Mouse (Mus musculus) heart, embryonic 16.5 days (tissue): ENCODE results near the gene Tpo. TPM values are rescaled to one million over a fixed set of nuclear protein-coding genes. Genes with fewer than 3 reads are reported as not detected.

Source experiments
- ATAC-seq: fragments of 200-750 bp; cut with Nextera tagmentation; replicated peaks from 2 replicates; pipeline ENCODE4 v1.8.0; 2017; ENCODE audit warnings: moderate number of reproducible peaks; ENCODE audit not compliant: insufficient read depth, low FRiP score; ENCODE audit errors: extremely low read depth
- H3K27ac ChIP-seq: fragments of 300-500 bp; sonication (generic); 2 replicates; pipeline ENCODE4 v1.5.1; 2014; ENCODE audit warnings: mild to moderate bottlenecking, low read length, control low read depth, moderate library complexity
- H3K27me3 ChIP-seq: fragments of 300-500 bp; sonication (generic); 2 replicates; pipeline ENCODE4 v1.6.1; 2014; ENCODE audit warnings: low read length, mixed read lengths; ENCODE audit not compliant: control insufficient read depth, insufficient read depth
- H3K36me3 ChIP-seq: fragments of 300-500 bp; sonication (generic); 2 replicates; pipeline ENCODE4 v1.6.1; 2014; ENCODE audit not compliant: control insufficient read depth, insufficient read depth
- H3K4me1 ChIP-seq: fragments of 300-500 bp; sonication (generic); 2 replicates; pipeline ENCODE4 v1.6.1; 2014; ENCODE audit warnings: low read length, mixed read lengths; ENCODE audit not compliant: control insufficient read depth, insufficient read depth
- H3K4me2 ChIP-seq: fragments of 300-500 bp; sonication (generic); 2 replicates; pipeline ENCODE4 v1.6.1; 2014; ENCODE audit warnings: low read depth, mild to moderate bottlenecking, control low read depth, low read length
- H3K4me3 ChIP-seq: fragments of 300-500 bp; sonication (generic); 2 replicates; pipeline ENCODE4 v1.5.1; 2014; ENCODE audit warnings: mild to moderate bottlenecking, control low read depth, low read length
- H3K9ac ChIP-seq: fragments of 300-500 bp; sonication (generic); 2 replicates; pipeline ENCODE4 v1.6.1; 2014; ENCODE audit warnings: low read length, control low read depth
- H3K9me3 ChIP-seq: fragments of 300-500 bp; sonication (generic); replicated peaks from 2 replicates; pipeline ENCODE4 v1.6.1; 2016; ENCODE audit warnings: low read length; ENCODE audit not compliant: control insufficient read depth
- WGBS: fragments of 180-500 bp; shearing (Covaris S2); extraction: QIAGEN DNeasy Blood & Tissue Kit; methylation state at CpG from one replicate; pipeline ENCODE4 v1.1.7; 2014; 5-methylcytosine and 5-hydroxymethylcytosine counted together
- polyA plus RNA-seq: library from polyadenylated mRNA; unstranded; fragments of >200 nt; fragmentation: Nextera tagmentation; extraction: Ambion mirVana; gene quantifications from 2 replicates; pipeline ENCODE4 v1.2.1, GENCODE M21; 2015

The Tpo gene
- polyA plus RNA-seq, 1 experiment from 2014 or later = not detected

DNA sequence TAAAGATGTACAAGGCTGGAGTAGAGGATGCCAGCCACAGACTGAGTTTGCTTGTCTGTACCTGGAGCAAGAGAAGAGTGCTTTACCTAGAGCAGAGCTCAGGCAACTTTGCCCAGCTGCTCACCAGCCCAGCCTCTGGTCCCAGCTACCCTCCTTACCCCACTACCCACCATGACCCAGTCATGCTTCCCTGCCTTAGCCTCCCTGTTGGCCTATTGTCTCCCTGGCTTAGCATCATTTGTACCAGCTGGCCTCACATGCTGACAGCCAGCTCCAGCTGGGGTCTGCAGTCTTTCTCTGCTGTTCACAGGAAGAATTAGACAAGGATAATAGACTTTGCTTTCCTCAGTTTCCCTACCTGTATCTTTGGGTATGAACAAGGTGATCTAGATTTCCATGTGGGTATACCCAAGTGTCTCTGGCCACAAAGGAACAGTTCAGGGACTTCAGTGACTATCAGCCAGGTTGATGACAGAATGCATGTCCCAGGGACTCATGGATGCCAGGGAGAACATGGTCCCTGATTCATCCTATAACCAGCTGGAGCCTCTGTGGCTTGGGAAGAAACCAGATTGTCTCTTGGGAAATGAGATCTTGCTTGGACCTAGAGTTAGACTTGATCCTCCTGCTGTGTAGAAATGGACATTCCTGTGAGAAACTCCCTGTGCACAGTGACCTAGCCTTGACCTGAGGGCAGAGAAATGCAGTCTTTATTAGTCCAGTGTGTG lies 96.4 kb downstream of the Tpo start:
- H3K36me3 ChIP-seq = no peaks in the 10 kb centered on the region
- H3K4me1 ChIP-seq = no peaks in the 10 kb centered on the region
- no peaks in the 10 kb centered on the region for H3K27me3 ChIP-seq
- no peak overlapping the region for H3K4me3 ChIP-seq
- no peak overlapping the region for H3K4me2 ChIP-seq
- no peak overlapping the region for H3K9ac ChIP-seq
- ATAC-seq = no peak
- H3K27ac ChIP-seq = no peak overlapping the region
- H3K9me3 ChIP-seq = no peaks in the 10 kb centered on the region

DNA sequence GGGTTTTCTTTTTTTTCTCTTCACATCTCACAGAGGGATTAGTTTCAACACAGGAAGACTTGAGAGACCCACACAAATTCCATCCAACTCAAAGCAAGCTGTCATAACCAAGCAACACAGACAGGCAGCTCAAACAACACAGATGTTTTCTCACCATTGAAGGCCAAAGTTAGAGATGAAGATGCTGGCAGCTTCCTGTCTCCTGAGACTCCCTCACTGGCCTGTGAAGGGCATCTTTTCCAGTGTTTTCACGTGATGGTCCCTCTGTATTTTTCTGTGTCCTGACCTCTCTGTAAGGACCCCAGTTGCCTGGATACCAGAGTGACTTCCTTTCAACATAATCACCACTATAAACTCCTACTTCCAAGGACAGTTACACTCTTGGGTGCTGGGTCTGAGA lies 97.0 kb downstream of the Tpo start:
- Histone ChIP-seq H3K36me3 (no peaks in the 10 kb centered on the region), H3K27me3 (no peaks in the 10 kb centered on the region), H3K4me3 (no peak overlapping the region), H3K4me1 (no peaks in the 10 kb centered on the region), H3K27ac (no peak overlapping the region), H3K9ac (no peak overlapping the region), H3K4me2 (no peak overlapping the region), H3K9me3 (no peaks in the 10 kb centered on the region)
- ATAC-seq = no peak
- 31% methylated on average over 1 of the region's 1 CpGs for WGBS

DNA sequence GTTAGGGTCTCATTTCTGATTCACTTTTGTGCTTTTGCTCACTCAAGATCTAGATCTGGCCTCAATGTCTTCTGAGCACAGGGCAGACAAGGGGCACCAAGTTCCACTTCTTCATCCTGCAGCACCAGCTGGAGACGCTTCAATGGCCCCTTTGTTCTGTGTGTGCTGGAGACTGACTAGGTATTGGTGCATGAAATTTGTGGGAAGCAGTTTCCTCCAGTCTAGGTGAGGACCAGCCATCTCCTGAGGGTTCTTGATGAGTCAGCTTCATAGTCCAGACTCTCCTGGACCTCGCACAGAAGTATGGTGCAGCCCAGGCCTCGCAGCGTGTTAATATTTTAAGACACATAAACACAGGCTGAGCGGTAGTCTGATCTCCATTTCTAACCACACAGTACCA lies 97.7 kb downstream of the Tpo start:
- Histone ChIP-seq H3K27me3 (no peaks in the 10 kb centered on the region), H3K4me1 (no peaks in the 10 kb centered on the region), H3K4me3 (no peak overlapping the region), H3K9ac (no peak overlapping the region), H3K4me2 (no peak overlapping the region), H3K36me3 (no peaks in the 10 kb centered on the region), H3K9me3 (no peaks in the 10 kb centered on the region), H3K27ac (no peak overlapping the region)
- no peak for ATAC-seq
- 83% methylated on average over 5 of the region's 5 CpGs for WGBS

DNA sequence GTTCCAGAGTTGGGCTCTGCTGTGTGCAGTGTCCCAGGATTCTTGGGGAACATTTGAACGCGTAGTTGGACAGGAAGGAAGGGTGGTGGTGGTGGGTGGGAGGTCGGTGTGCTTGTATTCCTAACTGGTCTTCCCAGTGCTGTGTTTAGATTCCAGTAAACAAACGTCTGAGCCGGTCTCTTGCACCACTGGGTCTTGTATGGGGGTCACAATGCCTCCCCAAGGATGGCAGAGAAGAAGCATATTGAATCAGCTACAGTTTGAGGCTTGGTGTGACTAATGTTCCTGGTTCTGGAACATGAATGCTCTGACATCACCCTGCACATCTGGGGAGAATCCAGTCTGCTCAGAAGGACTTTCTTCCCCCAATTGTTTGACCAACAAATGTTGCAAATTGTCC lies 101.9 kb downstream of the Tpo start:
- Histone ChIP-seq H3K9me3 (no peaks in the 10 kb centered on the region), H3K36me3 (no peaks in the 10 kb centered on the region), H3K9ac (no peak overlapping the region), H3K4me2 (no peak overlapping the region), H3K4me3 (no peak overlapping the region), H3K27ac (no peak overlapping the region), H3K27me3 (no peaks in the 10 kb centered on the region), H3K4me1 (no peaks in the 10 kb centered on the region)
- WGBS = 60% methylated on average over 5 of the region's 5 CpGs
- ATAC-seq = no peak

DNA sequence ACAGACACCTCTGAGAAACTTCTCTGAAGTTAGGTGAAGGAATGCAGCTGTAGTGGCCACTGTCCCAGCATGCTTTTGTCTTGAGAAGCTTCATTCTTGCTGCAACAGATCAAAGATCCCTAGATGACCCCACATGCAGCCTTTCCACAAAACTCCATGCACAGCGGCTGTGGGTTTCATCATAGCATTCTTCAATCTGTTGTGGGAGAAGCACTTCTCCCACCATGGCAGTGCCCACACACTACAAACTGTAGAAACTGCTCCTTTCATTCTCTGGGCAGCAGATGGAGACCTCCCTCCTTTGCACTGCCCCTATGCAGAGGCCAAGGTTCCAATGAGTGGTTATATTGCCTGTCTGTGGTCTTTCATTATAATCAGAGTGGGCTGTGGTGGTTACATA lies 103.3 kb downstream of the Tpo start:
- WGBS = 84% methylated on average over 1 of the region's 1 CpGs
- no peaks in the 10 kb centered on the region for H3K4me1 ChIP-seq
- H3K9ac ChIP-seq = no peak overlapping the region
- no peak overlapping the region for H3K4me3 ChIP-seq
- H3K27me3 ChIP-seq = no peaks in the 10 kb centered on the region
- H3K9me3 ChIP-seq = no peaks in the 10 kb centered on the region
- H3K4me2 ChIP-seq = no peak overlapping the region
- no peak overlapping the region for H3K27ac ChIP-seq
- H3K36me3 ChIP-seq = no peaks in the 10 kb centered on the region
- ATAC-seq = no peak

DNA sequence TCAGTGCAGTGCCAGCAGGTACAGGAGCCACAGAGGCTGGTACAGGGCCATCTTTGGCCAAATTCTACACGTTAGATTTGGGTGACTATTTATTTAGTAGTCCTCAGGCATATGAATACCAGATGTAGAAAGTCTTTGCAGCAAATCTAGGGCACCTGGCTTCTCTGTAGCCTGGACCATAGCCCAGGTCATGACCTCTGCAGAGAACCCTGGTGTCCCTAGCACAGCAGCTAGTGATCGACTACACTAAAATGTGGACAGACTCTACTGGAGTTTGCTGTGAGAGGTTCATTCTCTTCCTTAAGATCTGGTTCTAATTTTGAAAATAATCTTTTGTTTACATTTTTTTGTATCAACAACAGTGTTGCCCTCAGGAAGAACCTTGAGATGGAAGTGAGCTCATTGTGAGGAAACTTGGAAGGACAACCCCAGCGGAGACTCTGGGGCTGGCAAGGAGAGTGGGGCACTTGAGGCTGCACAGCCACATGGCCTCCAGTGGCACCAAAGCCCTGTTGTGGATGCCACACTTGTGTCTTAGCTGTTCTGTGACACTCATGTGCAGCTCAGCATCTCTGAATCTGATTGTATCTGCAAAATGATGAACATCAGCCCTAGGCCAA lies 104.6 kb downstream of the Tpo start:
- H3K27me3 ChIP-seq = no peaks in the 10 kb centered on the region
- no peak overlapping the region for H3K9ac ChIP-seq
- ATAC-seq = no peak
- no peak overlapping the region for H3K27ac ChIP-seq
- WGBS = 81% methylated on average over 3 of the region's 3 CpGs
- no peaks in the 10 kb centered on the region for H3K36me3 ChIP-seq
- H3K4me2 ChIP-seq = no peak overlapping the region
- H3K4me3 ChIP-seq = no peak overlapping the region
- no peaks in the 10 kb centered on the region for H3K9me3 ChIP-seq
- no peaks in the 10 kb centered on the region for H3K4me1 ChIP-seq

DNA sequence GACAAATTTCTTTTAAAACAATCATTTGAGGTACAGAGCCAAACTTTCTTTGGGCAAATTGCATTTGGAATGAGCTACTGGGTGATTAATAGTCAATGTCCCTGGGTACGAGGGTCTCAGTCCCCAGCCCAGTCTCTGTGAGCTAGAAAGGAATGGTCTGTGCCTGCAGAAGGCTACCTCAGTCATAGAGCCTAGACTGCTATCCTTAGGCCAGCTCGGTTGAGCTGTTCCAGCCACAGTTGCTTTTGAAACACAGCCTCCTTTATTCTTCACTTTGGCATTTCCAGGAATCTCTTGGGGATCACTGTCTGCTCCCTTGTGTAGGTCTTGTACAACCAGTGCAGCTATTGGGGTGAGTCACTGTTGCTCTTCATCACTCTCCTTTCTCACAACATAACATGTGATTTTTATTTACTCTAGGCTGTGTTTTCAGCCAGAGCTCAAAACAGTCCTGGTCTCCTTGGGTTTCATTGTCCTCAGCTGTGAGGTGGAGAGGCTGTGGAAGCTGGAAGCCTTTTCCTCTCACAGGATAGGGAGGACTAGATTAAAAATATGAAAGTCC lies 108.1 kb downstream of the Tpo start:
- Histone ChIP-seq H3K9ac (no peak overlapping the region), H3K36me3 (no peaks in the 10 kb centered on the region), H3K4me3 (no peak overlapping the region), H3K9me3 (no peaks in the 10 kb centered on the region), H3K27ac (0 out of 2 replicates have a peak overlapping the region, but pooled peaks have one; percentile 36), H3K4me2 (no peak overlapping the region), H3K27me3 (no peaks in the 10 kb centered on the region), H3K4me1 (no peaks in the 10 kb centered on the region)
- 47% methylated on average over 2 of the region's 2 CpGs for WGBS
- 0 out of 2 replicates have a peak, but pooled peaks have one; percentile 14 for ATAC-seq

DNA sequence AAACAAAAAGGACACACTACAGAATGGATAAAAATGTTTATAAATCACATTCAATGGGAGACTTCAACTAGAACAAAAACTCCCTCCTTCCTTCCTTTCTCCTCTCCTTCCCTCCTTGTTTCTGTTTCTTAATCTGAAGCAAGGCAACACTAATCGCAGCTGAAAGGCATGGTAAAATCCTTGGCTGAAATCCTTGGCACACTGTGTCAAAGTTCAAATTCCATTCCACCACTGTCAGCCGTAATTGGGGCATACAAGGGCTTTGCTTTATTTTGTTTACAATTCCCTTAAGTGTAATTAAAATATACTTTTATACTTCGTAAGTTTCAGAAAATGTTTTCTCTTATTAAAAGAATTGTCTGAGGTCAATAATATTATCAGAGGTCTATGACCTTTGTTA lies 108.9 kb downstream of the Tpo start:
- WGBS = 49% methylated on average over 3 of the region's 3 CpGs
- no peak overlapping the region for H3K4me2 ChIP-seq
- H3K27me3 ChIP-seq = no peaks in the 10 kb centered on the region
- H3K9ac ChIP-seq = no peak overlapping the region
- H3K36me3 ChIP-seq = no peaks in the 10 kb centered on the region
- no peaks in the 10 kb centered on the region for H3K9me3 ChIP-seq
- no peak for ATAC-seq
- no peak overlapping the region for H3K4me3 ChIP-seq
- no peaks in the 10 kb centered on the region for H3K4me1 ChIP-seq
- no peak overlapping the region for H3K27ac ChIP-seq

DNA sequence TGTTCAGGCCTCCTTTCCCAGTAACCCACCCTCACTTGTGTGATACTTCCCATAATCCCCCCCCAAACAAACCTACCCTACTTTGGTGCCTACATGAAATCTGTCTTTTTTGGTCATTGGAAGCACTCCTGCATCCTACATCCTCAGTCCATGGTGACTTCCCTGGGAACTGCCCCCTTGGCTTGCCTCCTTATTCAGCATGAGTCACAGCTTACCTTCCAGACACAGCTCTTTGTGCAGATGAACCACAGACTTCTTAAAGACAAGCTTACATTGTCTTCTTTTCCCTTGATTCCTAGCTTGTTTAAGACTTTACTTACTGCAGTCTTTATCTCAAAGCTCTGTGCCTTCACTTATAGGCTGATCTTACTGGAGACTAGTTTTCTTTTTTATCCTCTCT lies 112.0 kb downstream of the Tpo start:
- Histone ChIP-seq H3K27me3 (no peaks in the 10 kb centered on the region), H3K4me3 (no peak overlapping the region), H3K27ac (no peak overlapping the region), H3K36me3 (peaks cover 13% of the 10 kb centered on the region), H3K9ac (no peak overlapping the region), H3K4me1 (no peaks in the 10 kb centered on the region), H3K4me2 (no peak overlapping the region), H3K9me3 (no peaks in the 10 kb centered on the region)
- no peak for ATAC-seq
